Mouse (Mus musculus): ENCODE results near the gene Kcnj5. TPM values are rescaled to one million over a fixed set of nuclear protein-coding genes. Genes with fewer than 3 reads are reported as not detected.

Gene Kcnj5
- polyA plus RNA-seq, 1 experiment from 2014 or later = 0.06 TPM

DNA sequence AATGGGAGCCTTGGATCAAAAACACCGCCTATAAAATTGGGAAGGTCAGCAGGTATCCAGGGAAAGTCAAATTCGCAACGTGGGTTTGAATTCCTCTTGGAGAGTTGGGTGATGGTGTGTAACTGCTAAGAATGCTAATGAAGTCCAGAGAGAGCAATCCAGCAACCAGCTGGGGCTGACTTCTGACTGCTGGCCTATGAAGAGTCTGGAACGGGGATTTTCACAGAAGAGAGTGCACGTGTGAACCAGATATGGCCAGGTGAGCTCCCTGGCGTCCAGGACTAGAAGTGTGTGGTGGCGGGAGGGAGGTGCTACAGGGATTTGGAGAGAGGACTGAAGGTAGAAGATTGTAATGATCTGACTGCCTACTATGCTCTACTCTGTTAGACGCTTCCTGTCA lies 3.9 kb upstream of the Kcnj5 start:
- Histone ChIP-seq H3K27ac (no peak overlapping the region), H3K4me3 (ENCODE audit: inconsistent target) (no peak overlapping the region), H3K36me3 (ENCODE audit: inconsistent target) (no peaks in the 10 kb centered on the region), H3K79me2 (ENCODE audit: inconsistent target) (no peaks in the 10 kb centered on the region)
- WGBS (ENCODE audit: missing documents) = 94% methylated on average over 8 of the region's 8 CpGs

DNA sequence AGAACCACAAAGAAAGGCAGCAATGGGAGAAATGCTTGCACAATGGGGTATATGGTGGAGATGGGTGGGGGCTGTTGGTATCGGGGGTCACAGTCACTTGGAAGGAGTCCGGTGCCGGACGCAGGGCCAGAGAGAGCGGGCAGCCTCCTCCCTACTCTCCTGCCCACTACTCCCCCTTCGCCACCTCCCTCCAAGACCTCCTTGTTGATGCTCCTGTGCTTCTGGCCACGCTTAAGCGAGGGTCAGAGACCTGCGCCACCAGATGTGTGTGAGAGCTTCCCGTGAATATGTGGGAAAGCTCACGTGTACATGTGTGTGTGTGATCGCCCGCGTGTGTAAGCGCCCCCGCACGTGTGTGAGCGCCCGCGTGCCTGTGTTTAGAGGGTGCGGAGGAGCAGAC lies 339 bp upstream of the Kcnj5 start:
- no peaks in the 10 kb centered on the region for H3K36me3 ChIP-seq (ENCODE audit: inconsistent target)
- H3K27ac ChIP-seq = no peak overlapping the region
- WGBS (ENCODE audit: missing documents) = 11% methylated on average over 20 of the region's 21 CpGs
- H3K79me2 ChIP-seq (ENCODE audit: inconsistent target) = no peaks in the 10 kb centered on the region
- H3K4me3 ChIP-seq (ENCODE audit: inconsistent target) = no peak overlapping the region

DNA sequence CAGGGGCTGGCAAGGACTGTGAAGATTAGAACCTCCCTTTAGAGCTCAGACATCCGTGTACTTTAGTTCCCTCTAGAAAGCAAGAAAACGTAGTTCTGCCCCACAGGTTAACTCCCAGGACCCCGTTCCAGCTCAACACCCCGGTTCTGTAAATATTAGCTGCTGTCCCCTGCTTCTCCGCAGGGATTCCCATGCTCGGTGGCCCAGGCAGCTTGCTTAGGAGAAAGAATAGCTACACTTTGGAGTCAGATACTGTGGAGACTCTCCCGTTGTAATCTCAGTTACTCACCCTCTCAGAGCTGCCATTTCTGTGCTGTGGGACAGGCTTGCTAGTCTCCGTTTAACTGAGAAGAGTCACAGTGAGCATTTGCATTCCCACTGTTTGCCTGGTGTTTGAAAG lies 1.2 kb downstream of the Kcnj5 start:
- 45% methylated on average over 8 of the region's 8 CpGs for WGBS (ENCODE audit: missing documents)
- Histone ChIP-seq H3K27ac (no peak overlapping the region), H3K79me2 (ENCODE audit: inconsistent target) (no peaks in the 10 kb centered on the region), H3K4me3 (ENCODE audit: inconsistent target) (no peak overlapping the region), H3K36me3 (ENCODE audit: inconsistent target) (no peaks in the 10 kb centered on the region)

DNA sequence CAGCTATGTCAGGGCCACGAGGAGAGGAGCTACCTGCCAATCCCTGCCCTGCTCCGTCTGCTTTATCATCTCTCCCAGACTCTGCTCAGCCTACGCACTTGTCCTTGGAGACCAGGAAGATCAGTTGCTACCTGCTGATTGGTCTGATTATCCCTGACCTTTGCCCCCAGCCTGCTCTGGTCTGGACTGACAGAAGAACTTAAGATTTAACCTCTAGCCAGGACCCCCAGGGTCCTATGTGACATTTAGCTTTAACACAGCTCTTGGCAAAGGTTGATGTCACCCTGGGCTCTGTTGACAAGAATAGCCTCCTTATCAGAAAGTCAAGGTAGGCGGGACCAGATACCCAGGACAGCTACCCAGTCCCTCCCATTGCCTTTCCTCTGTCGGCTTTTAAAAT lies 3.3 kb downstream of the Kcnj5 start:
- no peak overlapping the region for H3K27ac ChIP-seq
- no peaks in the 10 kb centered on the region for H3K36me3 ChIP-seq (ENCODE audit: inconsistent target)
- 55% methylated on average over 5 of the region's 5 CpGs for WGBS (ENCODE audit: missing documents)
- no peaks in the 10 kb centered on the region for H3K79me2 ChIP-seq (ENCODE audit: inconsistent target)
- H3K4me3 ChIP-seq (ENCODE audit: inconsistent target) = no peak overlapping the region

DNA sequence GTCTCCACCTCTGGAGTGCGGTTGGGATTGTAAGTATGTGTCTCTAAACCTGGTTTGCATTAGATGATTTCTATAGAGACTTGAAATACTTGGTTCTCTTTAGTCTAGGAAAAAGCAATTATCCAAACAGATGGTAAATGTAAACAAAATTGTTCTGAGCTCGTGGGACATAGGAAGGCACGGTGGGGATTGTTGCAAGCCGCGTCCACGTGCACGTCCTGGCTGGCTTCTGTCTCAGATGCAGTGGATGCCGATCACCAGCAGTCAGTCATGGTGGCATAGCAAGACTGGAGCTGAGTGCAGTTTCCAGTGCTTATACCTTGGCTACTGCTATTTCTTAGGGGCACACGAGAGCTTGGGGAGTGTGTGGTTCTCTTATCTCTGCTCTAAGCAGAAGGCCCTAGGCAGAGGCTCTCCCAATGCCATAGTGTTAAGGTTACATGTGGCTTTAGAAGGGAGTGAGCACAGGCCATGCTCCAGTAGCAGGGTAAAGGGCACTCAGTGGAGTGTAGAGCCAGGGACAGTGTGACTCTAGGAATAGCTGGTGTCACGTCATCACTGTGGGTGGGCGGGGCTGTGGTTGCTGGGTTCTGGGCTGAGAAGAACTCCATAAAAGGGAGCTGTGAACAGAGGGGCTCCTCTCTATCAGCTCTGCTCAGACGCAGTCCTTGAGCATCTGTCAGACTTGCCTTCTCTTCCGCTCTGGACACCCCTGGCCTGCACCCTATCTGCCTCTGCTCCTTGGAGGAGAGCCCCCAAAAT lies 8.6 kb downstream of the Kcnj5 start:
- no peaks in the 10 kb centered on the region for H3K79me2 ChIP-seq (ENCODE audit: inconsistent target)
- H3K27ac ChIP-seq = no peak overlapping the region
- no peak overlapping the region for H3K4me3 ChIP-seq (ENCODE audit: inconsistent target)
- H3K36me3 ChIP-seq (ENCODE audit: inconsistent target) = no peaks in the 10 kb centered on the region
- 91% methylated on average over 13 of the region's 13 CpGs for WGBS (ENCODE audit: missing documents)

DNA sequence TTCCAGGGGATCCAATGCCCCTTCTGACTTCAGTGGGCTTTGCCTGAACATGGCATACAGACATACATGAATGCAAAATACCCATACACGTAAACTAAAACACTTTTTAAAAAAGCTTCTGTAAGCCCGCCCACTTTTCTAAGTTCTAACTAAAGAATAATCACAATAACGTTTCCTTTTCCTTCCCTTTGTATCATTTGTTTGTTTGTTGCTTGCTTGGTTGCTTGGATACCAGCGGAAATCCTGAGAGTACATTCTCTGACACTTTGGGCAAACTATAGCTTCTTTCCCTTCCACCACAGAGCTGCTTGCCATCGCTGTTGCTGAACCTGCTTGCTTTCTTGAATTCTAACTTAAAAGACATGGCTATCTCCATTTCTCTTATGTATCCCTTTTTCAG lies 13.0 kb downstream of the Kcnj5 start:
- H3K36me3 ChIP-seq (ENCODE audit: inconsistent target) = no peaks in the 10 kb centered on the region
- 74% methylated on average over 5 of the region's 5 CpGs for WGBS (ENCODE audit: missing documents)
- H3K79me2 ChIP-seq (ENCODE audit: inconsistent target) = no peaks in the 10 kb centered on the region
- no peak overlapping the region for H3K27ac ChIP-seq
- H3K4me3 ChIP-seq (ENCODE audit: inconsistent target) = no peak overlapping the region

DNA sequence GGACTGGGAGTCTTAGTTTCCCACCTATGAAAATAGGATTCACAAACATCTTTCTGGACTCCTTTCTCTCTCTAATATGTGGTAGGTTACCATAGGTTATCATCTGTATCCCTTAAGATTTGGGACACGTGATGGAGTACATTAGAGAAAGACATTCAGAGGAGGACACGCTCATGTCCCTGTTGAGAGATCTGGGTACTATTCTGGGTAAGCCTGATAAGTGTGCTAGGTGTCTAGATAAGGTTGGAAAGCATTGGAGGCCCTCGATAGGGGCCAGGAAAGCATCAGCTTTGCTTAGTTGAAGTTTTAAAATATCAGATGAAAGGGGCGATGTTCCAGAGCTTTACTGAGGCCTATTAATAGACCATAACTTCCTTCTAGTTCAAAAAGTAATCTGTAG lies 15.4 kb downstream of the Kcnj5 start:
- no peaks in the 10 kb centered on the region for H3K79me2 ChIP-seq (ENCODE audit: inconsistent target)
- 98% methylated on average over 4 of the region's 4 CpGs for WGBS (ENCODE audit: missing documents)
- H3K27ac ChIP-seq = no peak overlapping the region
- no peak overlapping the region for H3K4me3 ChIP-seq (ENCODE audit: inconsistent target)
- no peaks in the 10 kb centered on the region for H3K36me3 ChIP-seq (ENCODE audit: inconsistent target)

DNA sequence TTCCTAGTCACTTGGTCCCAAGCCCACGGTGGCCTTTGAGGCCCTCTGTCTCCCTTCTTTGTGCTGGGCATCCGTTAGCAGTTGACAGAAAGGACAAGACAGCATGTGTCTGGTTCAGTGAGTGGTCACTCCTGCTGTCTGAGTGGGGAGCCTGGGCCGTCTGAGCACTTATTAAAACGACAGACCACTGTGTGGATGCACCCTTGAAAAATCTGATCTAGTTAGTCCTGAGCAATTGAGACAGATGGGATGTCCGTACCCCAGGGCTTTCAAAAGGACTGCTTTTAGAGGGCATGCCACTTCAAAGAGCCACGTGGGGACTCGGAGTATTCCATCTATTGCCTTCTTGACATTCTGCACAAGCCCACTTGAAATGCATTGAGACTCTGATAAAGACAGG lies 20.5 kb downstream of the Kcnj5 start:
- Histone ChIP-seq H3K27ac (no peak overlapping the region), H3K4me3 (ENCODE audit: inconsistent target) (no peak overlapping the region), H3K36me3 (ENCODE audit: inconsistent target) (no peaks in the 10 kb centered on the region), H3K79me2 (ENCODE audit: inconsistent target) (no peaks in the 10 kb centered on the region)
- 88% methylated on average over 7 of the region's 7 CpGs for WGBS (ENCODE audit: missing documents)

DNA sequence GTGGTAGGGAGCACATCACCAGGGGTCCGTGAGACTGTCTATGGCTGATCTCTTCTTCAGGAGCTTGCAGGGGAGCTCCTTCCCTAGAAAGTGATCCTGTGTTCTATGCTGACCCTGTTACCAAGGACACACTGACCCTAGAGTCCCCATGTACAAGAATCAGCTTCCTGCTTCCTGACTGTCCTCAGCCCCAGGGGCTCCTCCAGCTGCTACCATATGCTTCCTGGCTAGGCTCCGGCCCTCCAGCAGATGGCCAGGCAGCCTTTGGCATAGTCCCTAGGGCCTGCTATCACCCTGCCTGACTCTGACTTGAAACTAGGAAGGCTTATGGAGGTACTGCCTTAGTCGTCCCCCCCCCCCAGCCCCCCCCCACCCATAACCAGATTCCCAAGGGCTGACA lies 24.0 kb downstream of the Kcnj5 start:
- Histone ChIP-seq H3K79me2 (ENCODE audit: inconsistent target) (no peaks in the 10 kb centered on the region), H3K36me3 (ENCODE audit: inconsistent target) (no peaks in the 10 kb centered on the region), H3K27ac (no peak overlapping the region), H3K4me3 (ENCODE audit: inconsistent target) (no peak overlapping the region)
- 87% methylated on average over 2 of the region's 3 CpGs for WGBS (ENCODE audit: missing documents)

DNA sequence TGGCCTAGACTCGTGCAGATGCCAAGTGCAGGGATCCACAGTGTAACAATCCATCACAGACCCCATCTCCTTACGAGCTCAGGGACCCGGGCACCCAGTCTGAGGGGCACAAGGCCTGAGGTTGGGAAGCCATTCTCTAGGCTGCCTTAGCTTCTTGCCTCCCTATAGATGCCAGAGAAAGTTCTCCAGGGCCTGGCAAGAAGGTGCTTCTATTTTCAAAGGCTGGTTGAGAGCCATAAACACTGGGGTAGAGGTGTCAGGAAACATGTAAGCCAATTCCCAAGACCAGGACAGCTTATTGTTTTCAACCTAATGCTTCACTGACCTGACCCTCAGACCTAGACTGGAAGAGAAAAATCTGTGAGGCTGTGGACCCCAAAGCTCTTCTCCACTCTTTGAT lies 28.2 kb downstream of the Kcnj5 start:
- Histone ChIP-seq H3K4me3 (ENCODE audit: inconsistent target) (no peak overlapping the region), H3K27ac (no peak overlapping the region), H3K36me3 (ENCODE audit: inconsistent target) (no peaks in the 10 kb centered on the region), H3K79me2 (ENCODE audit: inconsistent target) (no peaks in the 10 kb centered on the region)
- 83% methylated on average over 3 of the region's 3 CpGs for WGBS (ENCODE audit: missing documents)

DNA sequence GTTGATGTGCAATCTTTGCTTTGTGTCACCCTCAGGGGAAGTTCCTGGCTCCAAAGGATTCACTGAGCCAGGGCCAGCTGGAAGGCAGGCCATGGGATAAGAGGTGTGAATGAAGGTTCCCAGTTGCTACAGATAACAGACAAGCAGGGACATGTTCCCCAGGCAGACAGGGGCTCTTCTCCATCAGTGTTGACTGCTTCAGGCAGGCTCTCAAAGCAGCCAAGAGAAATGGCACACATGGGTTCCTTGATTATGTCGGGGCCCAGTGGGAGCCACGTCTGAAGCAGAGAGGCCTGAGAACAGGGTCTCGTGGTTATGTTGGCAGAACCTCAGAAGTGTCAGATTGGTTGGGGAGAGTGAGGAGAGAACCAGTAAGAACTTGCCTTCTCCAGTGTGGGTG lies 30.1 kb downstream of the Kcnj5 start:
- Histone ChIP-seq H3K4me3 (ENCODE audit: inconsistent target) (no peak overlapping the region), H3K36me3 (ENCODE audit: inconsistent target) (no peaks in the 10 kb centered on the region), H3K27ac (no peak overlapping the region), H3K79me2 (ENCODE audit: inconsistent target) (no peaks in the 10 kb centered on the region)
- WGBS (ENCODE audit: missing documents) = 45% methylated on average over 3 of the region's 3 CpGs

DNA sequence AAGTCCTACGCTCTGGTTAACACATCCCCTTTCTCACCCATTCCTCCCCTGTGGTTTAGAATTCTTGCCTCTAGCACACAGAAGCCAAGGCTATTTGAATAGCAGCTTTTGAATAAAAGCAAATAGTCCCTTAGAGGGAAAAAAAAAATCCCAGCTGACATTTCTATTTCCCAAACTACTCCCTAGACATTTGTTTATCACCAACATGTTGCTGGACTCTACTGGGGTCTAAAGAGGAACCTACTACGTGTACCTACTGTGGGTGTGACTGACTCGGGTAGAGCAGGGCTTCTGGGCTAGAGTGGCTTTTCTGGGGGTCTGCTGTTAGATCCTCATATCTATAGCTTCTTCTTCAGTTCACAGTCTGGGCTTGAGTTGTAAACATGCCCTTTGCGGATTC lies 31.9 kb downstream of the Kcnj5 start:
- Histone ChIP-seq H3K4me3 (ENCODE audit: inconsistent target) (no peak overlapping the region), H3K27ac (no peak overlapping the region), H3K79me2 (ENCODE audit: inconsistent target) (no peaks in the 10 kb centered on the region), H3K36me3 (ENCODE audit: inconsistent target) (no peaks in the 10 kb centered on the region)
- 56% methylated on average over 4 of the region's 4 CpGs for WGBS (ENCODE audit: missing documents)

DNA sequence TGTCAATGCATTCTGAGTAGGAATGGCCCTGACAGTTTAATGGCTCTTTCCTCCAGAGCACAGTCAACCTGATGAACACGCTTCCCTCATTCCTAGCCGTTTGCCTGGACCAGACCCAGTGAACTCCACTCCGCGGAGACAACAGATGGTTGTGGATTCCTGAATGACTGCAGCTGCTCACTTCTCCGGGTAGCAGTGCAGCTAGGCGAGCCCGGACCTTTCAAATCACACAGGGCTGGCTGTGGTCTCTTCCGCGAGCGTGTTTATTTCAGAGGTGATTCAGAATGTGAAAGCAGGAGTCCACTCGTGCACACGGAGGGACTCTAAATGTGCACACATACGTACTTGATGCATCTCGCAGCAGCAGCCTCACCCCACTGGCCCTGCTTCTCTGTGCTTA lies 32.4 kb downstream of the Kcnj5 start:
- Histone ChIP-seq H3K27ac (no peak overlapping the region), H3K36me3 (ENCODE audit: inconsistent target) (no peaks in the 10 kb centered on the region), H3K4me3 (ENCODE audit: inconsistent target) (no peak overlapping the region), H3K79me2 (ENCODE audit: inconsistent target) (no peaks in the 10 kb centered on the region)
- WGBS (ENCODE audit: missing documents) = 92% methylated on average over 14 of the region's 14 CpGs

DNA sequence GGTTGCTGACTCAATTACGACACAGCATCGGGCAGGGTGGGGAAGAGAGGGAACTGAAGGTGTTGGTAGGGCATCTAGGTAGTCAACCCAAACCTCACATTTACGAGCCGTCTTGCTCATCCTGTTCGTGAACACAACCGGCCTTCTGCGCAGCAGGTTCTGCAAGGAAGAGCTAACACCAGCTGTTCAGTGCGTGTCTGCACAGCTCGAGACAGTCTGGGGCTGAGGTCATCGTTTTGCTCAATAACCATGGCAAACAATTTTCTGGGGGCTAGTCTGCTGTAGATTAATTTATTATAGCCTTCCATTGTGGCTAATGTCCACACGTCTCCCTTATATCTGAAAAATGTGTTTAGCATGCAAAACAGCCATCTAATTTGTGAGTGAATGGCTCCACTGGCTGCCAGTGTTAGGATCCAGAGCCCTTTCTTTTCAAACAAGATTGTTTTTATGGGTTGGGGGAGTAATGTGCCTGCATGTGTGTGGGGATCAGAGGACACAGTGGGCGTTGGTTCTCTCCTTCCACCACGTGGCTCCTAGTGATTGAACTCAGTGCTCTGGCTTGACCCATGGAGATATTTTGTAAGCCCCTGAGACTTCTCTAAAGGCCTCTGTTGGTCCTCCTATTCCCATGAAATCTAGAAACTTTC lies 41.5 kb downstream of the Kcnj5 start:
- Histone ChIP-seq H3K4me3 (ENCODE audit: inconsistent target) (no peak overlapping the region), H3K27ac (no peak overlapping the region), H3K79me2 (ENCODE audit: inconsistent target) (no peaks in the 10 kb centered on the region), H3K36me3 (ENCODE audit: inconsistent target) (no peaks in the 10 kb centered on the region)
- 85% methylated on average over 13 of the region's 13 CpGs for whole genome bisulfite sequencing (ENCODE audit: missing documents)

DNA sequence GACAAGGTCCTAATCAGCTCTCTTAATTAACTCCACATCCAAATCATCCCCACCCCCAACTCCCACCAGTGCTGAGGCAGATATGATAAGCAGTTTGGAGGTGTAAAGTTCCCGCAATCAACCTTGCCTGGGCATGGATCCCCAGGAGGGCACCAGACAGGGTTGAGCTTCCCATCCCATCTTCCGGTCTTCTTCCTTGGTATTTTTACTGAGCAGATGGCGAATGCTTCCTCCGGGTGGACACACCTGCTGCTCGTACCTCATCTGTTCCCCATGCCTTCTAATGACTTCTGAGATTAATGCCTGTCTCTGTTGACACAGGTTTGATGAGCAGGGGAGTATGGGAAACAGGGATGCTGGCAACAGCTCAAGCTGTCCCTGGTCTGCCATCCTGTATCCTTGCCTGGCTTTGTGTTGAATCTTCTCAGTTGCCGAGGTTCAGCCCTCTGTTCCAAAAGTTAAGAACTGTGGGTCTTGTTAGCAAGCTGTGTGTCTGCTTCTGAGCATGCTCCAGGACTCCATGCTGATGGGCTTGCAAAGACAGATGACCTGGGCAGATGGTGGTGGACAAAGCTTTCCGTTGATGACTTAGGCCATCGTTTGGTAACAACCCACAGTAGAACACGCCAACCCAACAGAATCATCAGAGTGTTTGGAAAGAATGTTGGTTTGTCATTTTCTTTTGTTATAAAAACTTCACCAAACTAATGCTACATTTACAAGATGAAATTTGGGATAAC lies 48.9 kb downstream of the Kcnj5 start:
- Histone ChIP-seq H3K36me3 (ENCODE audit: inconsistent target) (no peaks in the 10 kb centered on the region), H3K4me3 (ENCODE audit: inconsistent target) (no peak overlapping the region), H3K27ac (no peak overlapping the region), H3K79me2 (ENCODE audit: inconsistent target) (no peaks in the 10 kb centered on the region)
- WGBS (ENCODE audit: missing documents) = 91% methylated on average over 9 of the region's 9 CpGs

Measured in macrophage (primary cell).